In the genomic region with DNA sequence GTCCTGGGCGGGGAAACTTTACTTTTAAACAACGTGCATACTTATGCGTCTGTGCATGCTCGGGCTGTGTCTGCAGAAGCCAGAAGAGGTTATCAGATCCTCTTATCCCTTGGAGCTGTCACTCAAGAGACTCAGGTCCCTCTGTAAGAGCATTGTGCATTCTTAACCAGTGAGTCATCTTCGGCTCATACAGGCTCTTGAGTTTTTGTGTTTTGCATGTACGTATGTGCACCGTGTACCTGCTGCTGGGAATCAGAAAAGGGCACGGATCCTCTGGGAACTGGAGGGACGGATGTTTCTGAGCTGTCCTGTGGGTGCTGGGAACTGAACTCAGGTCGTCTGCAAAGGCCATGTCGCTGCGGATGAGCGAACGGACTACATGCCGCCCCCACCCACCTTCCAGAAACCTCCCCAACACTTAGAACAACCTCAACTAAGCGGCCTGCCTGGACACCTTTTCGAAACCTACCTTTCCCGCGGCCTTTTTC, we compare ENCODE assay signal across 8 mouse cellular contexts. TPM values are rescaled to one million over a fixed set of nuclear protein-coding genes. Genes with fewer than 3 reads are reported as not detected.
DNase-seq lines count a peak whose midpoint lies in the region; ATAC-seq and TF ChIP-seq lines count a peak whose summit lies in the region.

No protein-coding gene starts in this region.

- peak overlapping the region; percentile 65 for H3K4me3 ChIP-seq in thymus, adult 2 months (ENCODE audit: control insufficient read depth, insufficient read depth, low read length)
- peak overlapping the region; percentile 90 to 96 for H3K4me3 ChIP-seq in heart, embryonic 14.5 days (ENCODE audit: control insufficient read depth in 1 of 2, insufficient read depth in 1 of 2, low read depth in 1 of 2, low read length in 2 of 2)
- peak overlapping the region; percentile 81 for H3K4me3 ChIP-seq in liver, embryonic 12.5 days
- peak overlapping the region; percentile 96 for H3K4me3 ChIP-seq in neural tube, embryonic 12.5 days

- ATAC-seq in heart, embryonic 14.5 days (ENCODE audit: insufficient number of reproducible peaks, insufficient read depth, low FRiP score, low read depth) = no peak
- ATAC-seq in liver, embryonic 12.5 days = no peak
- ATAC-seq in neural tube, embryonic 12.5 days (ENCODE audit: low FRiP score, low read depth) = no peak

- TF ChIP-seq POLR2A in thymus, adult 2 months (IDR thresholded peaks at IDR 0.05; ENCODE audit: control insufficient read depth, extremely low read depth, insufficient read depth, low read length, poor library complexity) = no peak

- WGBS in thymus, adult 2 months = 16% methylated on average over 19 of the region's 19 CpGs
- WGBS in heart, embryonic 14.5 days = under 1% methylated on average over 19 of the region's 19 CpGs
- WGBS in liver, embryonic 12.5 days (ENCODE audit: insufficient replicate concordance) = 4% methylated on average over 19 of the region's 19 CpGs
- 10% methylated on average over 19 of the region's 19 CpGs for WGBS in neural tube, embryonic 12.5 days

- H3K4me2 ChIP-seq in heart, embryonic 14.5 days (ENCODE audit: low read length) = peak overlapping the region; percentile 91
- H3K4me2 ChIP-seq in liver, embryonic 12.5 days = peak overlapping the region; percentile 98
- peak overlapping the region; percentile 83 for H3K4me2 ChIP-seq in neural tube, embryonic 12.5 days (replicated peaks)

- H3K9me3 ChIP-seq in heart, embryonic 14.5 days (ENCODE audit: control insufficient read depth, low read length) = no peaks in the 10 kb centered on the region
- H3K9me3 ChIP-seq in liver, embryonic 12.5 days (replicated peaks) = no peaks in the 10 kb centered on the region
- H3K9me3 ChIP-seq in neural tube, embryonic 12.5 days = no peaks in the 10 kb centered on the region

- H3K27ac ChIP-seq in thymus, adult 2 months (ENCODE audit: control insufficient read depth, insufficient read depth, low read length) = no peak overlapping the region
- H3K27ac ChIP-seq in heart, embryonic 14.5 days (replicated peaks in 1 of 2; ENCODE audit: control insufficient read depth in 1 of 2, insufficient read depth in 1 of 2, low read depth in 2 of 2, low read length in 2 of 2) = peak overlapping the region; percentile 97 to 98
- H3K27ac ChIP-seq in liver, embryonic 12.5 days = peak overlapping the region; percentile 77
- H3K27ac ChIP-seq in neural tube, embryonic 12.5 days = peak overlapping the region; percentile 90

- peak; percentile 54 to 79 for DNase-seq in adrenal gland, adult (ENCODE audit: inconsistent age in 2 of 2, low spot score in 1 of 2)
- DNase-seq in adrenal gland, adult 8-10 months = no peak
- no peak for DNase-seq in thymus, adult 2 months
- DNase-seq in thymus, postnatal 25 days = no peak
- DNase-seq in spleen, postnatal 4 days (ENCODE audit: low spot score in 2 of 2) = no peak

- H3K9ac ChIP-seq in heart, embryonic 14.5 days (ENCODE audit: low read length) = peak overlapping the region; percentile 99
- peak overlapping the region; percentile 84 for H3K9ac ChIP-seq in liver, embryonic 12.5 days
- H3K9ac ChIP-seq in neural tube, embryonic 12.5 days = peak overlapping the region; percentile 97

- peaks cover 8% of the 10 kb centered on the region for H3K4me1 ChIP-seq in thymus, adult 2 months (replicated peaks; ENCODE audit: control insufficient read depth, insufficient read depth, low read length)
- H3K4me1 ChIP-seq in heart, embryonic 14.5 days (ENCODE audit: control insufficient read depth in 2 of 2, insufficient read depth in 2 of 2, low read length in 2 of 2) = peaks cover 2 to 20% of the 10 kb centered on the region in 2 experiments; a peak in 3 of 4 replicates
- H3K4me1 ChIP-seq in liver, embryonic 12.5 days = peaks cover 28% of the 10 kb centered on the region
- H3K4me1 ChIP-seq in neural tube, embryonic 12.5 days = peaks cover 24% of the 10 kb centered on the region

- no peaks in the 10 kb centered on the region for H3K27me3 ChIP-seq in thymus, adult 2 months (ENCODE audit: control insufficient read depth, insufficient read depth, low read length)
- H3K27me3 ChIP-seq in heart, embryonic 14.5 days (ENCODE audit: control insufficient read depth, insufficient read depth, low read length) = no peaks in the 10 kb centered on the region
- peaks cover 19% of the 10 kb centered on the region for H3K27me3 ChIP-seq in liver, embryonic 12.5 days (replicated peaks)
- no peaks in the 10 kb centered on the region for H3K27me3 ChIP-seq in neural tube, embryonic 12.5 days (replicated peaks)

- no peak for TF ChIP-seq CTCF in thymus, adult 2 months (IDR thresholded peaks at IDR 0.05; ENCODE audit: borderline replicate concordance, control insufficient read depth, extremely low read depth, insufficient read depth, low read length, poor library complexity)

- peaks cover 16% of the 10 kb centered on the region for H3K36me3 ChIP-seq in thymus, adult 2 months (ENCODE audit: control insufficient read depth, insufficient read depth, low read length)
- peaks cover 47% of the 10 kb centered on the region for H3K36me3 ChIP-seq in heart, embryonic 14.5 days (ENCODE audit: control insufficient read depth, insufficient read depth, low read length)
- H3K36me3 ChIP-seq in liver, embryonic 12.5 days = peaks cover 48% of the 10 kb centered on the region
- peaks cover 34% of the 10 kb centered on the region for H3K36me3 ChIP-seq in neural tube, embryonic 12.5 days

RNA-seq across cellular contexts. Expression of a gene that starts 0.8 kb away (rescaled TPM):
- 100 to 1,000 TPM; 154 to 239 (median 191) TPM for total RNA-seq in adrenal gland, adult 8-10 months (2022)
- polyA plus RNA-seq in thymus, adult 2 months (2012; rRNA removed) = 28.5 and 31.4 TPM in 2 replicates
- polyA plus RNA-seq in heart, embryonic 14.5 days (2014; fragmentation: Nextera tagmentation; extraction: Ambion mirVana) = 277 and 306 TPM in 2 replicates
- polyA plus RNA-seq in liver, embryonic 12.5 days (2016; fragmentation: Nextera tagmentation; extraction: Ambion mirVana) = 238 and 246 TPM in 2 replicates
- 680 and 694 TPM in 2 replicates for polyA plus RNA-seq in neural tube, embryonic 12.5 days (2016; fragmentation: Nextera tagmentation; extraction: Ambion mirVana)

RNA-seq across cellular contexts. Expression of a gene that starts 18.5 kb away (rescaled TPM):
- 10 to 100 TPM; 38.4 to 50.7 (median 45.8) TPM for total RNA-seq in adrenal gland, adult 8-10 months (2022)
- 38.3 and 44.6 TPM in 2 replicates for polyA plus RNA-seq in thymus, adult 2 months (2012; rRNA removed)
- 63.1 and 66.7 TPM in 2 replicates for polyA plus RNA-seq in heart, embryonic 14.5 days (2014; fragmentation: Nextera tagmentation; extraction: Ambion mirVana)
- 26.0 and 30.9 TPM in 2 replicates for polyA plus RNA-seq in liver, embryonic 12.5 days (2016; fragmentation: Nextera tagmentation; extraction: Ambion mirVana)
- polyA plus RNA-seq in neural tube, embryonic 12.5 days (2016; fragmentation: Nextera tagmentation; extraction: Ambion mirVana) = 120 and 123 TPM in 2 replicates

RNA-seq across cellular contexts. Expression of a gene that starts 44.4 kb away (rescaled TPM):
- 100 to 1,000 TPM in 2 of 4 experiments, 10 to 100 TPM in 2; 73.1 to 126 (median 88.6) TPM for total RNA-seq in adrenal gland, adult 8-10 months (2022)
- 48.5 and 62.1 TPM in 2 replicates for polyA plus RNA-seq in thymus, adult 2 months (2012; rRNA removed)
- 96.9 and 100 TPM in 2 replicates for polyA plus RNA-seq in heart, embryonic 14.5 days (2014; fragmentation: Nextera tagmentation; extraction: Ambion mirVana)
- 26.6 and 27.6 TPM in 2 replicates for polyA plus RNA-seq in liver, embryonic 12.5 days (2016; fragmentation: Nextera tagmentation; extraction: Ambion mirVana)
- 219 and 234 TPM in 2 replicates for polyA plus RNA-seq in neural tube, embryonic 12.5 days (2016; fragmentation: Nextera tagmentation; extraction: Ambion mirVana)

Comparison
In these comparisons a context has a peak if more than half of its experiments do, and no peak if none do; other contexts are left out.
1. DNase-seq: peak in adrenal gland, adult (2 of 2); none in adrenal gland, adult 8-10 months (single experiment), thymus, adult 2 months (single experiment), thymus, postnatal 25 days (single experiment) and spleen, postnatal 4 days (0 of 2).
2. Peak in every context shown above with its lines, with median percentiles within 50 percentile points of each other: H3K4me3 ChIP-seq, H3K4me2 ChIP-seq and H3K9ac ChIP-seq.